Mouse (Mus musculus) E14TG2a.4 (cell line): ENCODE measurements around the gene Erich4.

Experiments used
- CTCF ChIP-seq: conservative IDR thresholded peaks from 2 replicates; pipeline ENCODE4 v1.5.1; 2014; ENCODE audit warnings: low read length
- NANOG ChIP-seq: IDR thresholded peaks from 2 replicates; pipeline ENCODE4 v1.6.1; 2014; ENCODE audit warnings: borderline replicate concordance, low read length, mixed read lengths
- POU5F1 ChIP-seq: IDR thresholded peaks from 2 replicates; pipeline ENCODE4 v1.6.1; 2014; ENCODE audit warnings: low read length, borderline replicate concordance

DNA sequence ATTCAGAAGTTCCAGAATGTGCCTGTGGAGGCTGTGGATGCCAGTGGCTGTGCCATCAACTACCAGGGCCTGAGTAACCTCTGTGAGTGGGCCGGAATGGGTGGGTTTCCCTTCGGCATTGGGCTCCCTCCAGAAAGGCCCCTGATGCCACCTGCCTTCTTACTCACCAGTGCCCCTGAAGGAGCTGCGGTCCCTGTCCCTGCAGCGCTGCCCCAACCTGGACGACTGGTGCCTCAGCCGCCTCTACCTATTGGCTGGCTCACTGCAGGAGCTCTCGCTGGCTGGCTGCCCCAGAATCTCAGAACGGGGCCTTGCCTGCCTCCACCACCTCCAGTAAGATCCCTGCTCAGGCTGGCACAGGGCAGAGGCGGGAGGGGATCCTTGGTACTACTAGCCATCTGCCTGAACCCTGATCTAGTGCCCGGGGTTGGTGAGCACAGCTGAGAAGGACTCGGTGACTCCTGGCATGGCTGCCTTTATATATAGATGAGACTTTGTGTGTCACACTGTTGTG lies 8.2 kb upstream of the Erich4 start:
- no peak for TF ChIP-seq CTCF
- no peak for TF ChIP-seq NANOG
- no peak for TF ChIP-seq POU5F1
